Mouse (Mus musculus) hindbrain, postnatal 0 days (tissue): Measurements from ENCODE around the gene Rbpjl. TPM values are rescaled to one million over a fixed set of nuclear protein-coding genes. Genes with fewer than 3 reads are reported as not detected.

Source experiments
- ATAC-seq: fragments of 200-750 bp; cut with Nextera tagmentation; 2 replicates; pipeline ENCODE4 v1.8.0; 2017; ENCODE audit warnings: mild to moderate bottlenecking, moderate TSS enrichment, moderate library complexity
- DNase-seq: peaks from one replicate; pipeline ENCODE4 v3.0.0-alpha.2; 2015; ENCODE audit warnings: low spot score
- H3K27ac ChIP-seq: fragments of 300-500 bp; sonication (generic); 2 replicates; pipeline ENCODE4 v1.5.1; 2014; ENCODE audit warnings: mild to moderate bottlenecking
- H3K27me3 ChIP-seq: fragments of 300-500 bp; sonication (generic); 2 replicates; pipeline ENCODE4 v1.6.1; 2014; ENCODE audit warnings: low read length, mixed read lengths; ENCODE audit not compliant: insufficient read depth
- H3K36me3 ChIP-seq: fragments of 300-500 bp; sonication (generic); 2 replicates; pipeline ENCODE4 v1.6.1; 2014; ENCODE audit warnings: low read length, mixed read lengths; ENCODE audit not compliant: insufficient read depth
- H3K4me1 ChIP-seq: fragments of 300-500 bp; sonication (generic); 2 replicates; pipeline ENCODE4 v1.6.1; 2014; ENCODE audit warnings: antibody characterized with exemption, low read length, mixed read lengths; ENCODE audit not compliant: insufficient read depth
- H3K4me2 ChIP-seq: fragments of 300-500 bp; sonication (generic); 2 replicates; pipeline ENCODE4 v1.6.1; 2014; ENCODE audit warnings: low read depth, mild to moderate bottlenecking, low read length, moderate library complexity, mixed read lengths
- H3K4me3 ChIP-seq: fragments of 300-500 bp; sonication (generic); 2 replicates; pipeline ENCODE4 v1.5.1; 2014; ENCODE audit warnings: low read length
- H3K9ac ChIP-seq: fragments of 300-500 bp; sonication (generic); replicated peaks from 2 replicates; pipeline ENCODE4 v1.6.1; 2014; ENCODE audit warnings: mild to moderate bottlenecking, low read length, moderate library complexity, mixed read lengths
- H3K9me3 ChIP-seq: fragments of 300-500 bp; sonication (generic); 2 replicates; pipeline ENCODE4 v1.6.1; 2016; ENCODE audit warnings: low read length, mixed read lengths
- CTCF ChIP-seq: IDR thresholded peaks from 2 replicates; pipeline ENCODE4 v1.5.1; 2016; ENCODE audit warnings: antibody characterized with exemption, control low read depth, low read depth
- WGBS: fragments of 180-500 bp; shearing (Covaris S2); extraction: QIAGEN DNeasy Blood & Tissue Kit; methylation state at CpG from one replicate; pipeline ENCODE4 v1.1.7; 2014; 5-methylcytosine and 5-hydroxymethylcytosine counted together
- polyA plus RNA-seq: library from polyadenylated mRNA; unstranded; fragments of >200 nt; fragmentation: Nextera tagmentation; extraction: Ambion mirVana; gene quantifications from 2 replicates; pipeline ENCODE4 v1.2.1, GENCODE M21; 2015
- total RNA-seq: library from RNA; depleted of rRNA; stranded (reverse); fragments of >200 nt; gene quantifications from 2 replicates; pipeline ENCODE4 v1.2.3, GENCODE M21; 2014

Gene Rbpjl
- total and polyA plus RNA-seq, 2 experiments from 2014 or later, result 0.14 TPM; not detected in 1

DNA sequence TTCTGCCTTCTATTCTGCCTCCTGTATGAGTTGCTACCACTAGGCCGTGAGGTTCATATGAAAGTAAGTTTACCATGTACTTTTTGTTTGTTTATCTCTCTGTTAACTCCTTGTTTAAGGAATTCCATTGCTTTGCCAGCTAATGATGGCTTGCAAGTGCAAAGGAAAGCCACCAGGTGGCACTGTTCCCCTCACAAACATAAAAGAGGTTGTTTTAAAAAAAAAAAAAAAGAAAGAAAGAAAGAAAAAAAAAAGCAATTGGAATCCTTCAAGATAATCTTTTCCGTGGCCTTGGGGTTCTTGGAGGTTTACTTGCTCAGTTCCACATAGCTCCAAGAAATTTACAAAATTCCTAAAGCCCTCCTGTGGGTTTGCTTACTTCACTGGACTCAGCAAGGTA is 14.3 kb downstream of the Rbpjl start:
- ATAC-seq, result no peak
- TF ChIP-seq CTCF, result peak; percentile 78
- Histone ChIP-seq H3K27ac (no peak overlapping the region), H3K9ac (no peak overlapping the region), H3K4me1 (no peaks in the 10 kb centered on the region), H3K9me3 (no peaks in the 10 kb centered on the region), H3K4me3 (no peak overlapping the region), H3K4me2 (no peak overlapping the region), H3K27me3 (no peaks in the 10 kb centered on the region), H3K36me3 (no peaks in the 10 kb centered on the region)
- DNase-seq, result peak; percentile 81
- 3% methylated on average over 2 of the region's 2 CpGs for WGBS

DNA sequence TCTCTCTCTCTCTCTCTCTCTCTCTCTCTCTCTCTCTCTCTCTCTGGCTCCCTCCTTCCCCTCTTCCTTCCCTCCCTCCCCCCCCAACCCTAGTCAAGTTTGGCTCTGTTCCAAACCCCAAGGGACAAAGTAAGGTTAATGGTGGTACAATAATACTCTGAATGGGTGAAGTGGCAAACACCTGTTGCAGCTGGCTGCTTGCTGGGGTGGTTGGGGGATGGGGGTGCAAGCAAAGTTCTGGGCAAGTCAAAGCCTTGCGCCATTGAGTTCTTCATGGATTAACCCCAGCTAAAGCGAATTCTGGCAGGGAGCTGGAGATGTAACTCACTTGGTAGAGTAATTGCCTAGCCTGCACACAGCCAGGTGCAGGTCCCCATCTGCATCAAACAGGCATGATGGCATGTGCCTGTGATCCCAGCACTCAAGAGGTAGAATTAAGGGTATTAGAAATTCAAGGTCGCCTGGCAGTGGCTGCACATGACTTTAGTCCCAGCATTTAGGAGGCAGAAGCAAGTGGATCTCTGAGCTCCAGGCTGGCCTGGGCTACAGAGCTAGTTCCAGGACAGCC is 15.5 kb downstream of the Rbpjl start:
- ATAC-seq (no peak), DNase-seq (no peak)
- Histone ChIP-seq H3K4me2 (no peak overlapping the region), H3K27me3 (no peaks in the 10 kb centered on the region), H3K9me3 (no peaks in the 10 kb centered on the region), H3K9ac (no peak overlapping the region), H3K4me1 (no peaks in the 10 kb centered on the region), H3K4me3 (no peak overlapping the region), H3K36me3 (no peaks in the 10 kb centered on the region), H3K27ac (no peak overlapping the region)
- 29% methylated on average over 3 of the region's 3 CpGs for WGBS
- TF ChIP-seq CTCF, result no peak

DNA sequence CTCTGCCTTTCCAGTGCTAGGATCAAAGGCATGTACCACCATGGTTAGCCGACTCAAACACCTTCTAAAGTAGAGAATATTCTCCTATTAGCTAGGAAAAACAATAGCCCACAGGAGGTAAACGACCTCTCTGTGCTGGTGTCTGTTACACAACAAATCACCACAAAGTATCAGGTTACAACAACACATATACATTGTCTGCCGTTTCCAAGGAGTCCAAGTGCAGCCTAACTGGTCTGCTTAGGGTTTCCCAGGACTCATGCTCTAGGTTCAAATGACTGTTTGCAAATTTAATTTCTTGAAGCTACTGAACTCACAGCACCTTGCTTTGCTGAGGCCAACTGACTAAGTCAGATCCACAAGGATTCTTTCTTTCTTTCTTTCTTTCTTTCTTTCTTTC is 16.5 kb downstream of the Rbpjl start:
- no peak for DNase-seq
- Histone ChIP-seq H3K4me2 (no peak overlapping the region), H3K36me3 (no peaks in the 10 kb centered on the region), H3K9me3 (no peaks in the 10 kb centered on the region), H3K9ac (no peak overlapping the region), H3K4me1 (no peaks in the 10 kb centered on the region), H3K27ac (no peak overlapping the region), H3K4me3 (no peak overlapping the region), H3K27me3 (no peaks in the 10 kb centered on the region)
- no peak for TF ChIP-seq CTCF
- WGBS, result 4% methylated on average over 3 of the region's 3 CpGs
- ATAC-seq, result no peak

DNA sequence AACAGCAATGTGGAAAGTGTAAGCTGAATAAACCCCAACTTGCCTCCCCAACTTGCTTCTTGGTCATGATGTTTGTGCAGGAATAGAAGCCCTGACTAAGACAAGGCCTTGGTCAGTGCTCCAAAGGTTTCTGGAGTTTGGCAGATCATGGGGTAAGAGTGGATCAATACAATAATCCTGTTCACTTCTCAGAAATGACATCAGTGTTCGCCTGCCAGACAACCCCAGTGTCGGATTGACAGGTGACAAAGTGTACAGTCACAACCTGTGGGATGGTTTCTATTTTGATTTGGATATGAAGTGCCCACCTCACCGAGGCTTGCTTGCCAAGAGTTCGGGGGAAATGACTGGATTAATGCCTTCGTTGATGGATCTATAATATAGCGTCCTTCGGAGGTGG is 18.4 kb downstream of the Rbpjl start:
- Histone ChIP-seq H3K4me3 (no peak overlapping the region), H3K9me3 (no peaks in the 10 kb centered on the region), H3K27ac (no peak overlapping the region), H3K4me1 (no peaks in the 10 kb centered on the region), H3K9ac (no peak overlapping the region), H3K36me3 (no peaks in the 10 kb centered on the region), H3K27me3 (no peaks in the 10 kb centered on the region), H3K4me2 (no peak overlapping the region)
- ATAC-seq (no peak), DNase-seq (no peak)
- TF ChIP-seq CTCF, result no peak
- 91% methylated on average over 7 of the region's 7 CpGs for WGBS

DNA sequence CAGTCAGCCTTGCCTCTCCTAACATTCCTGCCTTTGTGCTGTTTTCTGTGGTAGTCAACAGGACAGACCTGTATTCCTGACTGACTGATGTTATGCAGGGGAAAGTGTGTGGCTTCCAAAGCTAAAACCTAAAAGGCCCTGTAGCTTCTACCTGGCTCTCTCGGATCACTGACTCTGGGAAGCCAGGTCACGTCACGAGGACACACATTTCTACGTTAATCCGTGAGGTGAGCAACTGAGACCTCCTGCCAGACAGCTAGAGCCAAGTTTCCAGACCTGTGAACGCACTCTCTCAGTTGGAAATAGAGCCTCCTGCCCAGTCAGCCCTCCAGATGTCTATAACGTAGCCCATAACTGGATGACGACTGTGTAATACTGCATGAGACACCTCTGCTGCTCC is 19.0 kb downstream of the Rbpjl start:
- no peak for DNase-seq
- no peak overlapping the region for H3K27ac ChIP-seq
- TF ChIP-seq CTCF, result no peak
- H3K4me1 ChIP-seq, result no peaks in the 10 kb centered on the region
- H3K9me3 ChIP-seq, result no peaks in the 10 kb centered on the region
- H3K4me3 ChIP-seq, result no peak overlapping the region
- H3K9ac ChIP-seq, result no peak overlapping the region
- no peaks in the 10 kb centered on the region for H3K36me3 ChIP-seq
- 82% methylated on average over 8 of the region's 8 CpGs for WGBS
- H3K27me3 ChIP-seq, result no peaks in the 10 kb centered on the region
- no peak for ATAC-seq
- no peak overlapping the region for H3K4me2 ChIP-seq

DNA sequence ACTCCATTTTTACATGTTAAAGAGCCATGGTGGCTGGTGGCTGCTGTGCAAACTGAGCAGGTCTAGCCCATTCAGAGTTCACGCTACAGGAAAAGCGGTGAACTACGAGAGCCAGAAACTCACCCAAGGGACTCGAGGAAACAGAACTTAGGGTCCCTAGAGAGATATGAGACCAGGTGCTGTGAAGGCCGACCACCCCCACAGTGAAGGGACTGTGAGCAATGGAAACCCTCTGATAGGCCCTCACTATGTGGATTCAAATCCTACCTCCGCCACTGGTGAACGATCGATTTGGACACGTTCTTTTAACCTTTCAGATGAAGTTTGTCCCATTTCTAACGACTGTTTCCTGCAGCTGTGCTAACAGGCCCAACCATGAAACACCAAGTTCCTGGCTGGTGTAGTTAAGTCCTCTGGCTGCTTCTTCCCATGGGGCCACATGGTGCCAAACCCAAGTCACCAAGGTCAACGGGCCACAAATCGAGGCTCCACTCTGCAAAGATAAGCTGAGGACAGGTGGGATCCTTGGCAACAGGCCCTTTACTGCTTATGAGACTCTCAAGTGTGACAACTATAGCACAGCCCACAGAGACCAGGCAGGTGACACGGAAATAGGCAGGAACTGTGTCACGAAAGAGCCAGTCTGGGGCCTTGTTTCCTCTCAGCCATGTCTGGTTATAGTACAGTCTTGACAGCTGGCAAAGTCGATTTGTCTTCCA is 19.9 kb downstream of the Rbpjl start:
- no peak for TF ChIP-seq CTCF
- 89% methylated on average over 15 of the region's 15 CpGs for WGBS
- ATAC-seq, result no peak
- no peaks in the 10 kb centered on the region for H3K4me1 ChIP-seq
- no peaks in the 10 kb centered on the region for H3K27me3 ChIP-seq
- no peak overlapping the region for H3K4me3 ChIP-seq
- H3K36me3 ChIP-seq, result no peaks in the 10 kb centered on the region
- H3K9ac ChIP-seq, result no peak overlapping the region
- H3K4me2 ChIP-seq, result no peak overlapping the region
- no peaks in the 10 kb centered on the region for H3K9me3 ChIP-seq
- no peak for DNase-seq
- no peak overlapping the region for H3K27ac ChIP-seq

DNA sequence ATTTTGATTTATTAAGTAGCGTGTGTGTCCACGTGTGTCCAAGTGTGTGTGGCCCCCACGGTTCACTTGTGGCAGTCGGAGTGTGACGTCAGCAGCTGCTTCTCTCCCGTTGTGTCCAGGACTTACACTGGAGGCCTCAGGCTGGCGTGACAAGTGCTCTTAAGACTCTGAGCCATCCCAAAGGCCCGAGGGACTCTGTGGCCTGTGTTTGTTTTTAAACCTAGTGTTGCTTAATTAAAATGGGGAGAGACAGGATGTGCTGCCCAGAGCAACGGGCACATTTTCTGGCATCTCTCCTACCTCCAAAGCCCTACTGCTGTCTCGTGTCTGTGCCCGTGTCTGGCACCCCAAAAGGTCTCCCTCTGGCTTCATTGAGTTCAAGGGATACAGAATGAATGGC is 20.5 kb downstream of the Rbpjl start:
- DNase-seq (no peak), ATAC-seq (no peak)
- Histone ChIP-seq H3K4me2 (no peak overlapping the region), H3K9me3 (no peaks in the 10 kb centered on the region), H3K27me3 (no peaks in the 10 kb centered on the region), H3K4me3 (no peak overlapping the region), H3K36me3 (no peaks in the 10 kb centered on the region), H3K9ac (no peak overlapping the region), H3K4me1 (no peaks in the 10 kb centered on the region), H3K27ac (no peak overlapping the region)
- no peak for TF ChIP-seq CTCF
- WGBS, result 79% methylated on average over 11 of the region's 11 CpGs
